Mouse (Mus musculus) ES-E14 (cell line): ENCODE measurements at regions not wholly inside any gene's neighbourhood (a gene's known extent, or its start where the extent isn't known, plus 50 kb on each side); places are given as distances from the start of the nearest gene placed in this dataset.

Experiments used
- DNase-seq: peaks from one replicate; pipeline ENCODE4 v3.0.0-alpha.2; 2013; ENCODE audit warnings: low read depth, low spot score
- H3K27ac ChIP-seq: 2 replicates; pipeline ENCODE4 v1.5.1; 2012; ENCODE audit warnings: low read depth, mild to moderate bottlenecking, low read length, moderate library complexity, mixed read lengths; ENCODE audit not compliant: poor library complexity, insufficient read depth, severe bottlenecking
- H3K36me3 ChIP-seq: 2 replicates; pipeline ENCODE4 v1.6.1; 2012; ENCODE audit warnings: mild to moderate bottlenecking, low read length, moderate library complexity, mixed read lengths; ENCODE audit not compliant: control insufficient read depth, poor library complexity, insufficient read depth, severe bottlenecking
- H3K4me1 ChIP-seq, 2 experiments: fragments of 150-350 bp in 1 of 2; sonication (generic) in 1 of 2; 2 replicates each; pipeline ENCODE4 v1.6.1; 2012; ENCODE audit warnings: low read length in 2 of 2, mild to moderate bottlenecking in 1 of 2, mixed read lengths in 1 of 2; ENCODE audit not compliant: control insufficient read depth in 2 of 2, insufficient read depth in 2 of 2, poor library complexity in 1 of 2
- H3K4me3 ChIP-seq, 2 experiments: fragments of 150-350 bp in 1 of 2; sonication (generic) in 1 of 2; 2 replicates each; pipeline ENCODE4 v1.5.1; 2012; ENCODE audit warnings: low read length in 2 of 2, low read depth in 1 of 2, mild to moderate bottlenecking in 1 of 2, mixed read lengths in 1 of 2; ENCODE audit not compliant: insufficient read depth in 1 of 2, poor library complexity in 1 of 2, severe bottlenecking in 1 of 2
- H3K9ac ChIP-seq: 2 replicates; pipeline ENCODE4 v1.6.1; 2012; ENCODE audit warnings: low read depth, mild to moderate bottlenecking, low read length, mixed read lengths; ENCODE audit not compliant: poor library complexity, insufficient read depth, severe bottlenecking
- H3K9me3 ChIP-seq: fragments of 150-350 bp; sonication (generic); 2 replicates; pipeline ENCODE4 v1.6.1; 2012; ENCODE audit warnings: low read depth, mild to moderate bottlenecking, low read length; ENCODE audit not compliant: control insufficient read depth, insufficient read depth
- CHD2 ChIP-seq: IDR thresholded peaks from 2 replicates; pipeline ENCODE4 v1.6.1; 2014; ENCODE audit warnings: mild to moderate bottlenecking, low read depth, low read length, inconsistent platforms
- HCFC1 ChIP-seq: IDR thresholded peaks from 2 replicates; pipeline ENCODE4 v1.6.1; 2012; ENCODE audit warnings: low read length, inconsistent platforms, borderline replicate concordance; ENCODE audit not compliant: insufficient read depth
- MAFK ChIP-seq: IDR thresholded peaks from 2 replicates; pipeline ENCODE4 v1.6.1; 2014; ENCODE audit warnings: mild to moderate bottlenecking, low read depth, low read length, inconsistent platforms; ENCODE audit not compliant: insufficient read depth
- ZC3H11A ChIP-seq: IDR thresholded peaks from 2 replicates; pipeline ENCODE4 v1.6.1; 2012; ENCODE audit warnings: low read depth, mild to moderate bottlenecking, inconsistent platforms, low read length, borderline replicate concordance
- ZNF384 ChIP-seq: IDR thresholded peaks from 2 replicates; pipeline ENCODE4 v1.6.1; 2012; ENCODE audit warnings: low read depth, low read length, inconsistent platforms
- in situ Hi-C, 2 experiments: fragments of 600-800 bp; cut with MboI; formaldehyde crosslinking; loops; one replicate each; pipeline ENCODE4 v1.15.1; 2025; ENCODE audit warnings: low sequenced_read_pairs in 2 of 2, inconsistent platforms in 1 of 2; ENCODE audit not compliant: unreplicated experiment in 2 of 2

GRCm38 (mm10) chr12:66027535-66027934, 256.7 kb downstream of the Rpl10l start:
- no peak overlapping the region for H3K27ac ChIP-seq
- DNase-seq, result peak; percentile 27
- H3K4me3 ChIP-seq, result no peak overlapping the region
- no peaks in the 10 kb centered on the region for H3K4me1 ChIP-seq
- H3K9me3 ChIP-seq, result no peaks in the 10 kb centered on the region
- TF ChIP-seq ZNF384, result no peak
- TF ChIP-seq CHD2, result no peak
- no peak for TF ChIP-seq MAFK
- TF ChIP-seq ZC3H11A, result no peak
- TF ChIP-seq HCFC1, result no peak
- H3K36me3 ChIP-seq, result no peaks in the 10 kb centered on the region
- in situ Hi-C loops, result no loop called here
- H3K9ac ChIP-seq, result no peak overlapping the region

- no peak for DNase-seq
- in situ Hi-C loops, result no loop called here
- H3K4me1 ChIP-seq, result no peaks in the 10 kb centered on the region
- TF ChIP-seq ZNF384 (no peak), MAFK (no peak), ZC3H11A (no peak)
- no peak overlapping the region for H3K27ac ChIP-seq
- H3K9ac ChIP-seq, result no peak overlapping the region
- H3K4me3 ChIP-seq, result no peak overlapping the region
- no peaks in the 10 kb centered on the region for H3K9me3 ChIP-seq
- no peaks in the 10 kb centered on the region for H3K36me3 ChIP-seq
Measured at GRCm38 (mm10) chr12:66012706-66013105, 271.5 kb downstream of the Rpl10l start.
